Mouse (Mus musculus) hindbrain, embryonic 10.5 days (tissue): ENCODE measurements around the gene Lrrc3c. TPM values are rescaled to one million over a fixed set of nuclear protein-coding genes. Genes with fewer than 3 reads are reported as not detected.

Experiments
- DNase-seq: peaks from one replicate; pipeline ENCODE4 v3.0.0-alpha.2; 2017; ENCODE audit warnings: low spot score
- H3K27ac ChIP-seq: fragments of 300-500 bp; sonication (generic); 2 replicates; pipeline ENCODE4 v1.5.1; 2016; ENCODE audit warnings: mild to moderate bottlenecking, moderate library complexity
- H3K27me3 ChIP-seq: fragments of 300-500 bp; sonication (generic); 2 replicates; pipeline ENCODE4 v1.6.1; 2016; ENCODE audit warnings: mild to moderate bottlenecking; ENCODE audit not compliant: poor library complexity, insufficient read depth, severe bottlenecking
- H3K36me3 ChIP-seq: fragments of 300-500 bp; sonication (generic); 2 replicates; pipeline ENCODE4 v1.6.1; 2016; ENCODE audit warnings: mild to moderate bottlenecking, moderate library complexity
- H3K4me1 ChIP-seq: fragments of 300-500 bp; sonication (generic); replicated peaks from 2 replicates; pipeline ENCODE4 v1.6.1; 2016; ENCODE audit warnings: mild to moderate bottlenecking
- H3K4me3 ChIP-seq: fragments of 300-500 bp; sonication (generic); 2 replicates; pipeline ENCODE4 v1.5.1; 2016; ENCODE audit warnings: mild to moderate bottlenecking, moderate library complexity
- H3K9me3 ChIP-seq: fragments of 300-500 bp; sonication (generic); 2 replicates; pipeline ENCODE4 v1.6.1; 2016; ENCODE audit warnings: mild to moderate bottlenecking, moderate library complexity
- WGBS: fragments of 180-500 bp; shearing (Covaris S2); methylation state at CpG from one replicate; pipeline ENCODE4 v1.1.7; 2016; 5-methylcytosine and 5-hydroxymethylcytosine counted together
- polyA plus RNA-seq: library from polyadenylated mRNA; unstranded; fragments of >200 nt; fragmentation: Nextera tagmentation; extraction: Ambion mirVana; gene quantifications from 2 replicates; pipeline ENCODE4 v1.2.1, GENCODE M21; 2016

The Lrrc3c gene
- not detected in 2 replicates for polyA plus RNA-seq

GRCm38 (mm10) chr11:98597991-98598390 is at the start of gene Lrrc3c:
Gene Lrrc3c, plus strand, starts transcription at chr11:98598291.
- H3K9me3 ChIP-seq = no peaks in the 10 kb centered on the region
- no peak within 1 kb of the TSS; the same call in 1 of the 2 replicates for H3K27ac ChIP-seq
- peaks cover 19% of the 10 kb centered on the region for H3K4me1 ChIP-seq
- H3K36me3 ChIP-seq = no peaks in the 10 kb centered on the region
- DNase-seq = no peak
- WGBS = 82% methylated on average over 8 of the region's 8 CpGs
- no peak within 1 kb of the TSS for H3K4me3 ChIP-seq
- peaks cover 49% of the 10 kb centered on the region for H3K27me3 ChIP-seq

GRCm38 (mm10) chr11:98549363-98549762 is 48.7 kb upstream of the Lrrc3c start:
- H3K27ac ChIP-seq = no peak overlapping the region
- 69% methylated on average over 4 of the region's 4 CpGs for WGBS
- no peak overlapping the region for H3K4me3 ChIP-seq
- H3K27me3 ChIP-seq = peaks cover 66% of the 10 kb centered on the region
- H3K9me3 ChIP-seq = no peaks in the 10 kb centered on the region; the same call in 1 of the 2 replicates
- H3K4me1 ChIP-seq = peaks cover 20% of the 10 kb centered on the region
- no peaks in the 10 kb centered on the region for H3K36me3 ChIP-seq
- DNase-seq = no peak

- H3K4me1 ChIP-seq = peaks cover 17% of the 10 kb centered on the region
- H3K9me3 ChIP-seq = no peaks in the 10 kb centered on the region; the same call in 1 of the 2 replicates
- no peak for DNase-seq
- peak overlapping the region; percentile 67 for H3K4me3 ChIP-seq
- peaks cover 55% of the 10 kb centered on the region for H3K27me3 ChIP-seq
- H3K36me3 ChIP-seq = no peaks in the 10 kb centered on the region
- 19% methylated on average over 20 of the region's 20 CpGs for WGBS
- H3K27ac ChIP-seq = peak overlapping the region; percentile 90
These were observed 47.6 kb upstream of the Lrrc3c start for GRCm38 (mm10) chr11:98550311-98550974.

DNA sequence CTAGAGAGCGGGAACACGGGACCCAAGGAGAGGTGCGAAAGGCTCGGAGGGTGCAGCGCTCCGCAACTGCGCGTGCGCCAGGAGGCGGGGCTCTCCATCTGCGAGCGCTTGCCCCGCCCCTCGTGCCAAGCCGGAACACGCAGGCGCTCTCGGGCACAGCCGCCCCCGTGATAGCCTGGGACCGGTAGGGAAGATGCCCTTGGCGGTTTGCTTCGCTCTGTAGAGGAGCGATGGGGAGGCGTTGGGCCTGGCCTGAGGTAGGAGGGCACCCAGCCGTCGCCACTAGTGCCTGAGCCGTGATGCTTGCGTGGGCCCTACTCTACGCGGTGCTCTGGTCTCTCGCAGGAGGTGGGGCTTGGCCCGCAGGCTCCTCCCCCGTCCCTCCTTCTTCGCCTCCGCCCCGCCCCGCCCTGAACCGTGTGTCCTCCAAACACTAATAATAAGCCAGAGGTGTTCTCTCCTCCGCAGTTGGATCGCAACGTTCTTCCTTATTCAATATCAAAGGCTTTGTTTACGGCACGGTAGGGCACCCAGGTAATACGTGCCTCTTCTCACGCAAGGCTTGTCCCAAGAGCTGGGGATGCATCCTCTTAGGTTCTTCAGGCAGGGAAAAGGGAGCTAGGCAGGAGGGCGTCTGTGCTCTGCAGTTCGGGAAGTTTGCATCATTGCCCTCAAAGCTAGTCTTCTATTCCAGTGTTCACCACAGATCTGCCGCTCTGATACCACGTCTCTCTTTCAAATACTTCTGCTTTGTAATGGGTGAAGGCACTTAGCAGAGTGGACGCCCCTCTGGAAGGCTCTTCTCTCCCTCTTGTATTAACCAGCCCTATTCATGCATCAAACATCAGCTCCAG is 46.9 kb upstream of the Lrrc3c start, which contains the start of gene Zpbp2:
Zpbp2 (plus strand) TSS at position 123 of the 854 bp plus-strand sequence.
- H3K27ac ChIP-seq = peak within 1 kb of the TSS; percentile 90

DNA sequence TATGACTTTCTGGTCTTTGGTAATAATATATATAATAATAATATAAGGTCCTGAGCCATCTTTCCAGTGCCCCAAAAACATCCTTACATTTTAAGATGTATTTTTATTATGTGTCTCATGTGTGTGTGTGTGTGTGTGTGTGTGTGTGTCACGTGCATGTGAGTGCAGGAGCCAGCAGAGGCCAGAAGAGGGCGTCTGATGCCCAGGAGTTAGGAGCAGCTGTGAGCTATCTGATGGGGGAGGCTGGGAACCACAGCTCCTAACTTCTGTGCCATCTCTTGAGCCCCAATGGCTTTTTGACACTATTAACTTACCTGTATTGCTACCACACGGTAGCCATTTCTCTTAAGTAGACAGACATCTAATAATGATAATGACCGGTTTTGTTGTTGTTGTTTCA is 44.1 kb upstream of the Lrrc3c start:
- Histone ChIP-seq H3K9me3 (no peaks in the 10 kb centered on the region; the same call in 1 of the 2 replicates), H3K4me1 (peaks cover 12% of the 10 kb centered on the region), H3K36me3 (no peaks in the 10 kb centered on the region), H3K27ac (no peak overlapping the region), H3K4me3 (no peak overlapping the region), H3K27me3 (peaks cover 20% of the 10 kb centered on the region)
- no peak for DNase-seq
- WGBS = 89% methylated on average over 4 of the region's 4 CpGs

More for the DNA sequence above, 46.9 kb upstream of the Lrrc3c start, which contains the start of gene Zpbp2:
- H3K27me3 ChIP-seq = peaks cover 48% of the 10 kb centered on the region
- H3K36me3 ChIP-seq = no peaks in the 10 kb centered on the region
- H3K4me1 ChIP-seq = peaks cover 12% of the 10 kb centered on the region
- peak; percentile 93 for DNase-seq
- peak within 1 kb of the TSS; percentile 67 for H3K4me3 ChIP-seq
- 2% methylated on average over 51 of the region's 51 CpGs for WGBS
- H3K9me3 ChIP-seq = no peaks in the 10 kb centered on the region; the same call in 1 of the 2 replicates

GRCm38 (mm10) chr11:98555124-98555700 is 42.9 kb upstream of the Lrrc3c start:
- H3K4me3 ChIP-seq = no peak overlapping the region
- WGBS = 69% methylated on average over 12 of the region's 12 CpGs
- peaks cover 8% of the 10 kb centered on the region for H3K27me3 ChIP-seq
- no peak for DNase-seq
- no peaks in the 10 kb centered on the region; the same call in 1 of the 2 replicates for H3K9me3 ChIP-seq
- no peaks in the 10 kb centered on the region for H3K36me3 ChIP-seq
- H3K27ac ChIP-seq = no peak overlapping the region
- peaks cover 12% of the 10 kb centered on the region for H3K4me1 ChIP-seq

DNA sequence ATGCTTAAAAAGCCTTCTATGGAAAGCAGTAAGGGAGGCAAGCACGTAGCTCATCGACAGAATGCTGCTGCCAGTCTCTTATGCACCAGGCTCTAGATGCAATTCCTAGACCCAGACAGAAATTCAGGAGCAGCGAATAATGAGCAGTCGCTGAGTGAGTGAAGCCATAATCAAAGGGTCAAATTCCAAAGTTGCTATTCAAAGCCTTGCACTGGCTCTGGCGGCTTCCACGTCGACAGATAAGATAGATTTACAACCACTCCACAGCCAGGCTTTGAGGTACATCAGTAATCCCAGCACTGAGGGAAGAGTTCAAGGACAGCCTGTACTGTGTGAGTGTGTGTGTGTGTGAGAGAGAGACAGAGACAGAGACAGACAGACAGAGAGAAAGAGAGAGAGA is 37.1 kb upstream of the Lrrc3c start:
- H3K27me3 ChIP-seq = no peaks in the 10 kb centered on the region
- DNase-seq = no peak
- H3K4me3 ChIP-seq = no peak overlapping the region
- H3K27ac ChIP-seq = no peak overlapping the region
- H3K36me3 ChIP-seq = no peaks in the 10 kb centered on the region
- no peaks in the 10 kb centered on the region for H3K9me3 ChIP-seq
- peaks cover 7% of the 10 kb centered on the region; the same call in 1 of the 2 replicates for H3K4me1 ChIP-seq
- 48% methylated on average over 7 of the region's 7 CpGs for WGBS

- no peak overlapping the region for H3K27ac ChIP-seq
- H3K27me3 ChIP-seq = no peaks in the 10 kb centered on the region
- no peaks in the 10 kb centered on the region for H3K36me3 ChIP-seq
- H3K4me3 ChIP-seq = no peak overlapping the region
- no peaks in the 10 kb centered on the region for H3K9me3 ChIP-seq
- DNase-seq = no peak
- H3K4me1 ChIP-seq = peaks cover 7% of the 10 kb centered on the region; the same call in 1 of the 2 replicates
- 84% methylated on average over 3 of the region's 3 CpGs for WGBS
These were observed 35.1 kb upstream of the Lrrc3c start for GRCm38 (mm10) chr11:98563025-98563424.

DNA sequence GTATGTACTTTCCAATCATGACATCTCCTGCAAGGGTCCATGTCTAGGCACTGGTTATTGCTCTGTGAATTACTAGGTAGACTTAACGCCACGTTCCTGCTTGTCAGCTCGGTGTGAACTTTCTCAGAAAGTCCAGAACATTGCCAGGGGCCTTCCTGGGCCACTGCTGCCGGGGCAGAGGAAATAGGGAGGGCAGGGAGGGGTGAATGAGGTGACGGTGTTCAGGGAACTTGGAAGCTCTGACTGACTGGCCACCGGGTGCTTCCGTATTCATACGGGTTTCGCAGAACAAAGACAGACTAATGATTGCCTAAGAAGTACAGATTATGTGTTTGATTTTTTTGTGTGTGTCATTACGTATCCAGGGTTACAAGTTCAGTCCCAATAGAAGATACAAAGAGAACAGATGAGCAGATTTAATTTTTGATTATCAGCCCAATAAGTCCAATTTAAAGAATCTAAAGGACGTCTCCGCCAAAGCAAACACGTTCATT is 34.1 kb upstream of the Lrrc3c start:
- no peak overlapping the region for H3K27ac ChIP-seq
- 80% methylated on average over 13 of the region's 13 CpGs for WGBS
- H3K36me3 ChIP-seq = no peaks in the 10 kb centered on the region
- H3K4me1 ChIP-seq = peaks cover 7% of the 10 kb centered on the region; the same call in 1 of the 2 replicates
- no peak overlapping the region for H3K4me3 ChIP-seq
- H3K27me3 ChIP-seq = no peaks in the 10 kb centered on the region
- no peaks in the 10 kb centered on the region for H3K9me3 ChIP-seq
- no peak for DNase-seq

DNA sequence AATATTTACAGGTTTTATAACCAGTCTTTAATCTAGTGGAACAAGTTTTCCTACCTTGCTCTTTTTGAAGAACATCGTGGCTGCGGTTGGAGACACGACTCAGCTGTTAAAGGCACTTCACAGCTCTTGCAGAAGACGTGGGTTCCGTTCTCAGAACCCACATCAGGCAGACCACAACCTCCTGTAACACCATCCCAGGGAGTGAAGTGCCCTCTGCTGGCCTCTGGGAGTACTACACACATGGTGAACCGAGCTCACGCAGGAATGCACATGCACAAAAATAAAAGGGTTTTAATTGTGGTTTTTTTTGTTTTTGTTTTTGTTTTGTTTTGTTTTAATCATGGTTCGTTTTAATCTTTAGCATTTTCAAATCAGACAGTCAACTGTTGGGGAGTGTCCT is 29.8 kb upstream of the Lrrc3c start:
- H3K4me3 ChIP-seq = no peak overlapping the region
- no peaks in the 10 kb centered on the region for H3K9me3 ChIP-seq
- DNase-seq = no peak
- 86% methylated on average over 8 of the region's 8 CpGs for WGBS
- H3K4me1 ChIP-seq = no peaks in the 10 kb centered on the region
- H3K27ac ChIP-seq = no peak overlapping the region
- no peaks in the 10 kb centered on the region for H3K27me3 ChIP-seq
- H3K36me3 ChIP-seq = no peaks in the 10 kb centered on the region

DNA sequence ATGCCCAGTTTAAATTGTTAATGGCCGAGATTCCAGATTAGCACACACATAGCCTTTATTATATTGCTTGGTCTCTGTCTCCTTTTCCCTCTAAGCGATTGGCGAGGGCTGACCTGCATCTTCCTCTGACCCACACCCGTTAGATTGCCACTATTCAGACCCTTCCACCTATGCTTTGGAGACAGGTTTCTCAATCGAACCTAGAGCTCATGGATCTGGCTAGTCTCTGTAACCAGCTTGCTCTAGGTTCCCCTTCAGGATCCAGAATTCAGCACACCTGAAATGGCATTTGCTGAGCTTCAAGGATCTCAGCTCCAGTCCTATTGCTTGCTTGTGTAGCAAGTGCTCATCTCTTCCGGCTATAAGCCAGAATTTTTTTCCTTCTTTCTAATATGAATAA is 28.6 kb upstream of the Lrrc3c start:
- Histone ChIP-seq H3K4me1 (no peaks in the 10 kb centered on the region), H3K27ac (no peak overlapping the region), H3K27me3 (no peaks in the 10 kb centered on the region), H3K36me3 (no peaks in the 10 kb centered on the region), H3K9me3 (no peaks in the 10 kb centered on the region), H3K4me3 (no peak overlapping the region)
- WGBS = 80% methylated on average over 6 of the region's 6 CpGs
- DNase-seq = no peak

GRCm38 (mm10) chr11:98577776-98578175 is 20.3 kb upstream of the Lrrc3c start:
- no peak for DNase-seq
- Histone ChIP-seq H3K27ac (no peak overlapping the region), H3K4me1 (0 out of 2 replicates have a peak, but pooled peaks cover 9% of the 10 kb centered on the region), H3K27me3 (no peaks in the 10 kb centered on the region), H3K9me3 (no peaks in the 10 kb centered on the region), H3K36me3 (peaks cover 29% of the 10 kb centered on the region), H3K4me3 (no peak overlapping the region)
- WGBS = 90% methylated on average over 5 of the region's 5 CpGs
